Mouse (Mus musculus) heart, embryonic 16.5 days (tissue): Measurements from ENCODE around the gene Rhox9. TPM values are rescaled to one million over a fixed set of nuclear protein-coding genes. Genes with fewer than 3 reads are reported as not detected.
"Not testable (repeated sequence)": the region's sequence is repeated elsewhere in the genome, so short reads cannot be mapped to it uniquely, and the experiment has no call there.

ENCODE experiments used
- ATAC-seq: fragments of 200-750 bp; cut with Nextera tagmentation; replicated peaks from 2 replicates; pipeline ENCODE4 v1.8.0; 2017; ENCODE audit warnings: moderate number of reproducible peaks; ENCODE audit not compliant: insufficient read depth, low FRiP score; ENCODE audit errors: extremely low read depth
- H3K27ac ChIP-seq: fragments of 300-500 bp; sonication (generic); 2 replicates; pipeline ENCODE4 v1.5.1; 2014; ENCODE audit warnings: mild to moderate bottlenecking, low read length, control low read depth, moderate library complexity
- H3K27me3 ChIP-seq: fragments of 300-500 bp; sonication (generic); 2 replicates; pipeline ENCODE4 v1.6.1; 2014; ENCODE audit warnings: low read length, mixed read lengths; ENCODE audit not compliant: control insufficient read depth, insufficient read depth
- H3K36me3 ChIP-seq: fragments of 300-500 bp; sonication (generic); 2 replicates; pipeline ENCODE4 v1.6.1; 2014; ENCODE audit not compliant: control insufficient read depth, insufficient read depth
- H3K4me1 ChIP-seq: fragments of 300-500 bp; sonication (generic); 2 replicates; pipeline ENCODE4 v1.6.1; 2014; ENCODE audit warnings: low read length, mixed read lengths; ENCODE audit not compliant: control insufficient read depth, insufficient read depth
- H3K4me2 ChIP-seq: fragments of 300-500 bp; sonication (generic); 2 replicates; pipeline ENCODE4 v1.6.1; 2014; ENCODE audit warnings: low read depth, mild to moderate bottlenecking, control low read depth, low read length
- H3K4me3 ChIP-seq: fragments of 300-500 bp; sonication (generic); 2 replicates; pipeline ENCODE4 v1.5.1; 2014; ENCODE audit warnings: mild to moderate bottlenecking, control low read depth, low read length
- H3K9ac ChIP-seq: fragments of 300-500 bp; sonication (generic); 2 replicates; pipeline ENCODE4 v1.6.1; 2014; ENCODE audit warnings: low read length, control low read depth
- H3K9me3 ChIP-seq: fragments of 300-500 bp; sonication (generic); replicated peaks from 2 replicates; pipeline ENCODE4 v1.6.1; 2016; ENCODE audit warnings: low read length; ENCODE audit not compliant: control insufficient read depth
- WGBS: fragments of 180-500 bp; shearing (Covaris S2); extraction: QIAGEN DNeasy Blood & Tissue Kit; methylation state at CpG from one replicate; pipeline ENCODE4 v1.1.7; 2014; 5-methylcytosine and 5-hydroxymethylcytosine counted together
- polyA plus RNA-seq: library from polyadenylated mRNA; unstranded; fragments of >200 nt; fragmentation: Nextera tagmentation; extraction: Ambion mirVana; gene quantifications from 2 replicates; pipeline ENCODE4 v1.2.1, GENCODE M21; 2015

Gene Rhox9
- not detected in 2 replicates for polyA plus RNA-seq

DNA sequence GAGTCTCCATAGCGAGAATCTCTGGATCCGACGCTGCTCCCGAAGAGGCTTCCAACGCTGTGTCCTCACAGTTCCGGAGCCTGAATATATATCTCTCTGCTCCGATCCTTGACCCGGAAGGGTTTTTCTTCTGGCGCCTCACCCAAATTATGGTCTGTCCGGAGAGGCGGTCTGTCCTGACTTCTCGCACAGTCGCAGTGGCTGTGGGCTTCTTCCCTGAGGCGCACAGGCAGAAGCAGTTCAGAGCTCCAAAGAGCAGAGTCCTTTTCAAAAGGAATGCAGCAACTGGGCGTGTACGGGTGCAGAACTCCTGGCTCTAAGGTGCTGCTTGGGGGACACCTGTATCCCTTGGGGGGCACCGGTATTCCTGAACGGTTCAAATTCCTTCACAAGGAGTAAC is at the start of gene Rhox9:
TSS of gene Rhox9 (minus strand) at position 101 of the 400 bp plus-strand sequence.
- not testable (repeated sequence) for H3K9ac ChIP-seq, H3K9me3 ChIP-seq, ATAC-seq, H3K4me2 ChIP-seq, H3K27me3 ChIP-seq, H3K36me3 ChIP-seq, H3K4me1 ChIP-seq, H3K4me3 ChIP-seq, H3K27ac ChIP-seq
- WGBS, result 93% methylated on average over 5 of the region's 18 CpGs

DNA sequence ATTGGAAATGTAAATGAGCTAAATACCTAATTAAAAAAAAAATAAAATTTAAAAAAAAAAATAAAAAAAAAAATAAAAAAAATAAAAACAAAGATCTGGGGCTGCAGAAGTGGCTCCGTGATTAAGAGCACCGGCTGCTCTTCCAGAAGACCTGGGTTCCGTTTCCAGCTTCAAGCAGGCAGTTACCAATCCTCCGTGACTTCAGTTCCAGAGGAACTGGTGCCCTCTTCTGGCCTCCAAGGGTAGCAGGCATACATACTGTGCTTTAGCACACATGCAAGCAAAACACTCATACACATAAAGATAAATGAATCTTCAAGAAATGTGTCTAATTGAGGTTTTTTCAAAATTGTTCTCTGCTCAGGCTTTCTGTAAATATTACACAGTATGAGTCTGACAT is 14.7 kb upstream of the Rhox9 start:
- Histone ChIP-seq H3K27ac (no peak overlapping the region), H3K4me3 (no peak overlapping the region), H3K9ac (no peak overlapping the region), H3K27me3 (no peaks in the 10 kb centered on the region), H3K4me2 (no peak overlapping the region), H3K9me3 (no peaks in the 10 kb centered on the region), H3K4me1 (no peaks in the 10 kb centered on the region), H3K36me3 (no peaks in the 10 kb centered on the region)
- ATAC-seq, result no peak
- WGBS, result 57% methylated on average over 4 of the region's 4 CpGs

DNA sequence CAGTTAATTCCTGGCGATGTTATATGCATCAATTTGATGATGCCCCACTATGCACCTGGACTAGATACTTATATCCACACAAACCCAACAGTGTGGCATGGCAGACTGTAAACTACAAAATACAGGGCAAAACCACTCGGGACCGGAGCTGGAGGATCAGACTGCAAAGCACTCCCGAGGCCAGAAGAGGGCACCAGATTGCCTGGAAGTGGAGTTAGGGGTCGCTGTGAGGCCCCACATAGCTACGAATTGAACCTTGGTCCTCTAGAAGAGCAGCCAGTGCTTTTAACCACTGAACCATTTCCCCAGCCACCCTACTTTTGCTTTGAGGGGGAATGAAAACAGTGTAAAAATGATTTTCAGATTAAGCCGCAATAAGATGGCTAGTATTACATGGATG is 7.0 kb upstream of the Rhox9 start:
- H3K9ac ChIP-seq, result no peak overlapping the region
- no peak overlapping the region for H3K27ac ChIP-seq
- H3K4me1 ChIP-seq, result no peaks in the 10 kb centered on the region
- H3K36me3 ChIP-seq, result no peaks in the 10 kb centered on the region
- H3K9me3 ChIP-seq, result no peaks in the 10 kb centered on the region
- no peak overlapping the region for H3K4me3 ChIP-seq
- 47% methylated on average over 7 of the region's 7 CpGs for WGBS
- H3K4me2 ChIP-seq, result no peak overlapping the region
- ATAC-seq, result no peak
- H3K27me3 ChIP-seq, result no peaks in the 10 kb centered on the region

DNA sequence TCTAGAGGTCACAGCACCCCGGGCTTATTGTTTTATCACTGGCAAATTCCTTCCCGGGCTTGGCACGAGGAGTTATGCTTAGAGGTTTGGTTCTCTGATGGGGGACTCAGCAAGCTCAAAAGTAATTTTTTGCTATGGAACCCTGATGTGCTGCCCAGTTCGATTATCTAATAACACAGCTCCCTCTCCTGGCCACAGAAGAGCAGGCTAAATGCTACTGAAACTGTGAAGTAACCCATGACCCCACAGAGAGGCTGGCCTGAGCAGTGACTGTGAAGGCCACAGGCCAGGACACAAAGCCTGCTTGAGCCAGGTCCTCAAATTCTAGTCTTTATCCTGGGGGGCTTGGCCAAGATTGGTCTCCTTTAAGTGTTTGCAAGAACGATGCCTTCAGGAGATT is 2.2 kb upstream of the Rhox9 start:
- Histone ChIP-seq H3K36me3 (no peaks in the 10 kb centered on the region), H3K9me3 (no peaks in the 10 kb centered on the region), H3K4me2 (no peak overlapping the region), H3K9ac (no peak overlapping the region), H3K27me3 (no peaks in the 10 kb centered on the region), H3K4me1 (no peaks in the 10 kb centered on the region), H3K27ac (no peak overlapping the region), H3K4me3 (no peak overlapping the region)
- WGBS, result 53% methylated on average over 5 of the region's 5 CpGs
- ATAC-seq, result no peak

DNA sequence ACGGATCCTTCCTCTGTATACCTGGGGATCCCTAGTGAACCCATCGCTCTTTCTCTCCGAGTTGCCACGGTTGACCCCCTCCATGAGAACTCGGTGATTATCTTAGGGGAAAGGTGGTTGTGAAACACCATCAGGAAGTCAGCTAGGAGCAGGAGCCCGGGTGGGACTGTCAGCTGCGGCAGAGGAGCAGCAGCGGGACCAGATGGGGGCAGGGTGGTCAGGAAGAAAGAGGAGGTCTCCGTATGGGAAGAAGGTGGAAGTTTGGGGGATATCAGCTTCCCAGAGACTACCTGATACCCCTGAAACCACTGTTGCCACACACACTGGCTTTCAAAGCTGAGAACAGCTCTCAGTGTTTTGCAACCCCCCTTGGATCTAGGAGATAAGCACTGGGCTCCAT is 4.4 kb downstream of the Rhox9 start, which contains the start of gene Rhox7b:
TSS of gene Rhox7b (minus strand) at position 101 of the 400 bp plus-strand sequence.
- 51% methylated on average over 9 of the region's 9 CpGs for WGBS
- not testable (repeated sequence) for H3K27ac ChIP-seq, H3K36me3 ChIP-seq, H3K4me1 ChIP-seq, H3K4me3 ChIP-seq, H3K9me3 ChIP-seq, H3K9ac ChIP-seq, ATAC-seq, H3K27me3 ChIP-seq, H3K4me2 ChIP-seq

DNA sequence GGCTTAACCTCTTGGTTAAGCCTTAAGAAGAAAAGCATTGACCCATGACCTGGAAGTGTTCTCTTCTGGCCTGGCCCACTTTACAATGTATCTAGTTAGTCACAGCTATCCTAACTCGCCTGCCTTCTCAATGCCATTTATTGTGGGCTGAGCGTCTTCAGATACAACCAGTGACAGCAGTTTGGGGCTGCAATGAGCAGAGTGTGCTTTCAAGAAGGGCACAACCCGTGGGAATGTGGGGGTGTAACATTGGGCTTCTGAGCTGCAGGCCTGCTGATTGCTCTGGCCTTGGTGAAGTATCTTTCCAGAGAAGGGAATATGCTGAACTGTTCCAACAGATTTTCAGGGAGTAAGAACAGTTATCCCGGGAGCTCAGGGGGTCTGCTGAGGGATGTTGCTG is 22.7 kb downstream of the Rhox9 start, which contains the start of gene Rhox8:
TSS of gene Rhox8 (minus strand) at position 101 of the 400 bp plus-strand sequence.
- 64% methylated on average over 4 of the region's 4 CpGs for WGBS
- H3K36me3 ChIP-seq, result no peaks in the 10 kb centered on the region
- no peaks in the 10 kb centered on the region for H3K4me1 ChIP-seq
- H3K9ac ChIP-seq, result no peak within 1 kb of the TSS
- H3K27me3 ChIP-seq, result no peaks in the 10 kb centered on the region
- H3K9me3 ChIP-seq, result no peaks in the 10 kb centered on the region
- H3K4me2 ChIP-seq, result no peak within 1 kb of the TSS
- ATAC-seq, result no peak
- H3K27ac ChIP-seq, result no peak within 1 kb of the TSS
- H3K4me3 ChIP-seq, result no peak within 1 kb of the TSS

DNA sequence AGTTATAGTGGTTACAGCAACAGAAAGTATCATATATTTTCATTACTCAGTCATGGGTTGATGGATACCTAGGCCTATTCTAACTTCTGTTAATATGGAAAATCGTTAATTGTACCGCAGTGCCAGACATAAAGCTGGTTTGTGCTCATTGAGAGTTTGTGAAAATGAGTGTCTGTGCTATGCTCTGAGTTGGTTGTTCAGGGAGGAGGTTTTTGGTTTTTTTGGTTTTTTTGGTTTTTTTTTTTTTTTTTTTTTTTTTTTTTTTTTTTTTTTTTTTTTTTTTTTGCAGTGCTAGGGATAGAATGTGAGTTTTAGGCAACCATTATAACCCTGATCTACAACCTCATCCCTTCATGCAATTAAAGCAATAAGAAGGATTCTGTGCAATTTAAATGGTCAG is 29.9 kb downstream of the Rhox9 start:
- no peak for ATAC-seq
- 100% methylated on average over 2 of the region's 2 CpGs for WGBS
- H3K9ac ChIP-seq, result no peak overlapping the region
- no peaks in the 10 kb centered on the region for H3K9me3 ChIP-seq
- H3K27me3 ChIP-seq, result no peaks in the 10 kb centered on the region
- H3K4me2 ChIP-seq, result no peak overlapping the region
- H3K4me1 ChIP-seq, result no peaks in the 10 kb centered on the region
- no peaks in the 10 kb centered on the region for H3K36me3 ChIP-seq
- no peak overlapping the region for H3K4me3 ChIP-seq
- no peak overlapping the region for H3K27ac ChIP-seq

Other genes starting within 250 kb of the Rhox9 start
- not detected in 2 replicates for gene Rhox3h, start 233.0 kb downstream of the Rhox9 start, polyA plus RNA-seq
- gene Rhox2h, start 228.5 kb downstream of the Rhox9 start, polyA plus RNA-seq, result not detected in 2 replicates
- 9.7 and 10.0 TPM in 2 replicates for gene Rhox5, start 96.9 kb downstream of the Rhox9 start, polyA plus RNA-seq
- gene Rhox6, start 74.9 kb downstream of the Rhox9 start, polyA plus RNA-seq, result not detected in 2 replicates
- gene Rhox7a, start 70.1 kb downstream of the Rhox9 start, polyA plus RNA-seq, result not detected in 2 replicates
- not detected in 2 replicates for gene Rhox8, start 22.8 kb downstream of the Rhox9 start, polyA plus RNA-seq
- gene Rhox7b, start 4.5 kb downstream of the Rhox9 start, polyA plus RNA-seq, result not detected in 2 replicates
- not detected in 2 replicates for gene Btg1-ps1, start 117.0 kb upstream of the Rhox9 start, polyA plus RNA-seq
- not detected in 2 replicates for gene Btg1-ps2, start 141.3 kb upstream of the Rhox9 start, polyA plus RNA-seq
- not detected in 2 replicates for gene Rhox10, start 164.7 kb upstream of the Rhox9 start, polyA plus RNA-seq
- not detected in 2 replicates for gene Rhox11, start 183.4 kb upstream of the Rhox9 start, polyA plus RNA-seq
- not detected in 2 replicates for gene Rhox12, start 209.1 kb upstream of the Rhox9 start, polyA plus RNA-seq
- not detected in 2 replicates for gene Rhox13, start 219.4 kb upstream of the Rhox9 start, polyA plus RNA-seq